Mouse (Mus musculus): ENCODE measurements around the gene Arhgap5.

The Arhgap5 gene

GRCm38 (mm10) chr12:52503456-52504320 lies at the start of gene Arhgap5:
Gene Arhgap5 (plus strand): TSS chr12:52503972.
- DNase-seq, result peak; percentile 94 to 96

GRCm38 (mm10) chr12:52464593-52464992 lies 39.2 kb upstream of the Arhgap5 start:
- no peak for DNase-seq

- DNase-seq, result no peak
These were observed 32.2 kb upstream of the Arhgap5 start for GRCm38 (mm10) chr12:52471621-52472020.

- no peak for DNase-seq
These were observed 29.5 kb upstream of the Arhgap5 start for GRCm38 (mm10) chr12:52473988-52474968.

- no peak for DNase-seq
These were observed 27.7 kb upstream of the Arhgap5 start for GRCm38 (mm10) chr12:52476036-52476435.

GRCm38 (mm10) chr12:52478611-52479010 lies 25.2 kb upstream of the Arhgap5 start:
- DNase-seq, result peak in 1 of 2 experiments; percentile 25

GRCm38 (mm10) chr12:52479323-52479722 lies 24.4 kb upstream of the Arhgap5 start:
- DNase-seq, result no peak

- no peak for DNase-seq
These were observed 22.9 kb upstream of the Arhgap5 start for GRCm38 (mm10) chr12:52480851-52481250.

GRCm38 (mm10) chr12:52481969-52482550 lies 21.7 kb upstream of the Arhgap5 start:
- DNase-seq, result no peak

GRCm38 (mm10) chr12:52483219-52483618 lies 20.6 kb upstream of the Arhgap5 start:
- no peak for DNase-seq

- DNase-seq, result no peak
These were observed 15.4 kb upstream of the Arhgap5 start for GRCm38 (mm10) chr12:52488266-52488975.

GRCm38 (mm10) chr12:52493281-52493681 lies 10.5 kb upstream of the Arhgap5 start:
- DNase-seq, result no peak

- no peak for DNase-seq
These were observed 6.6 kb upstream of the Arhgap5 start for GRCm38 (mm10) chr12:52497209-52497608.

- DNase-seq, result peak; percentile 27 to 51
These were observed 2.6 kb upstream of the Arhgap5 start for GRCm38 (mm10) chr12:52500915-52501833.

- no peak for DNase-seq
These were observed 1.6 kb upstream of the Arhgap5 start for GRCm38 (mm10) chr12:52502161-52502560.

- DNase-seq, result no peak
These were observed 679 bp upstream of the Arhgap5 start for GRCm38 (mm10) chr12:52503131-52503455.

GRCm38 (mm10) chr12:52504331-52505181 lies 784 bp downstream of the Arhgap5 start:
- DNase-seq, result peak; percentile 26 to 49

- no peak for DNase-seq
These were observed 20.9 kb downstream of the Arhgap5 start for GRCm38 (mm10) chr12:52524699-52525098.

- DNase-seq, result no peak
These were observed 21.7 kb downstream of the Arhgap5 start for GRCm38 (mm10) chr12:52525486-52525885.

GRCm38 (mm10) chr12:52529740-52530139 lies 26.0 kb downstream of the Arhgap5 start:
- DNase-seq, result no peak

All from kidney, adult 8-10 months (tissue).